ENCODE assay signal across 14 mouse cellular contexts in the genomic region with DNA sequence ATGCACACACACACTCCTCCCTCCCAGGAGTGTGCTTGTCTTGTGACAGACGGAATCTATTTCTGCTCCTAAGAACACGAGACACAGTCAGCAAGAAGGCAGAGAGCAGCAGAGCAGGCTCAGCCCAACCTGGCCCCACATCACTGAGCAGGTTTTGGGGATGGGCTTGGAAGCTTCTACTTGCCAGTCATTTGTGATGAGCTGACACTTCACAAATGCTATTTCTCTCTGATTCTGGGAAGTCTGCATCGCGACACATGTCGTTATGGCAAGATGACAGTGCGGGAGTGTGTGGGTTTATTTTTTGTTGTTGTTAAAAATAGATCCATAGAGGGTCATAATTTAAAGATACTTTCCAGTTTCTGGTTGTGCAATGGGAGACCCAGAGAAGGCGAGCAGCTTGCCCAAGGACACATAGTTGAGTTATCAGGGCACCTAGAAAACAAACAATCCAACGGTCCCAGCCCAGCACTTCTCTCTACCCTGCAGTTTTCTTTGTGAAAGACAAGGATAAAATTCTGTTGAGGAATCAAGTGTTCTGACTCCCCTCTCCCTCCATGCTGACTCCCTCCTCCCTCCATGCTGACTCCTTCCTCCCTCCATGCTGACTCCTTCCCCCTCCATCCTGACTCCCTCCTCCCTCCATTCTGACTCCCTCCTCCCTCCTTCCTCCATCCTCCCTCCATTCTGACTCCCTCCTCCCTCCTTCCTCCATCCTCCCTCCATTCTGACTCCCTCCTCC. TPM values are rescaled to one million over a fixed set of nuclear protein-coding genes. Genes with fewer than 3 reads are reported as not detected.
DNase-seq lines count a peak whose midpoint lies in the region; ATAC-seq lines count a peak whose summit lies in the region.
"Had no signal": no experiment of that assay in that cellular context is flagged by ENCODE, and none has a peak within 500 bp of the region (broad histone marks: within the 10 kb centered on the region; RNA-seq: fewer than 3 reads in every experiment).

No protein-coding gene starts in this region.

- no peaks in the 10 kb centered on the region for H3K27me3 ChIP-seq in forebrain, embryonic 15.5 days
- H3K27me3 ChIP-seq in forebrain, embryonic 11.5 days (ENCODE audit: control insufficient read depth, insufficient read depth, low read length): no peaks in the 10 kb centered on the region
- H3K27me3 ChIP-seq: limb, embryonic 15.5 days; midbrain, embryonic 12.5 days had no signal

- peaks cover 6% of the 10 kb centered on the region for H3K4me1 ChIP-seq in forebrain, embryonic 15.5 days
- no peaks in the 10 kb centered on the region for H3K4me1 ChIP-seq in forebrain, embryonic 11.5 days (replicated peaks; ENCODE audit: control insufficient read depth, insufficient read depth, low read length)
- H3K4me1 ChIP-seq: heart, embryonic 10.5 days; limb, embryonic 15.5 days had no signal

- WGBS in forebrain, embryonic 15.5 days: 52% methylated on average over 8 of the region's 8 CpGs
- 86% methylated on average over 8 of the region's 8 CpGs for WGBS in forebrain, embryonic 11.5 days

- ATAC-seq in forebrain, embryonic 15.5 days (replicated peaks): peak; percentile 95
- no peak for ATAC-seq in forebrain, embryonic 11.5 days (replicated peaks; ENCODE audit: low FRiP score)

- peak overlapping the region; percentile 90 for H3K27ac ChIP-seq in forebrain, embryonic 15.5 days (replicated peaks)
- no peak overlapping the region for H3K27ac ChIP-seq in forebrain, embryonic 11.5 days (ENCODE audit: low read depth, low read length)
- H3K27ac ChIP-seq: heart, embryonic 10.5 days; limb, embryonic 15.5 days; midbrain, embryonic 12.5 days had no signal

- H3K9me3 ChIP-seq in forebrain, embryonic 15.5 days: no peaks in the 10 kb centered on the region
- no peaks in the 10 kb centered on the region for H3K9me3 ChIP-seq in forebrain, embryonic 11.5 days (ENCODE audit: control insufficient read depth, low read length)
- H3K9me3 ChIP-seq: heart, embryonic 10.5 days; limb, embryonic 15.5 days; midbrain, embryonic 12.5 days had no signal

- H3K36me3 ChIP-seq in forebrain, embryonic 15.5 days: no peaks in the 10 kb centered on the region
- no peaks in the 10 kb centered on the region for H3K36me3 ChIP-seq in forebrain, embryonic 11.5 days (ENCODE audit: control insufficient read depth, insufficient read depth, low read length)
- H3K36me3 ChIP-seq: heart, embryonic 10.5 days; limb, embryonic 15.5 days; midbrain, embryonic 12.5 days had no signal

- no peak overlapping the region for H3K9ac ChIP-seq in forebrain, embryonic 15.5 days (replicated peaks)
- H3K9ac ChIP-seq in forebrain, embryonic 11.5 days (ENCODE audit: low read length): no peak overlapping the region
- H3K9ac ChIP-seq: limb, embryonic 15.5 days; midbrain, embryonic 12.5 days had no signal

- no peak for DNase-seq in forebrain, embryonic 11.5 days (ENCODE audit: low spot score)
- peak; percentile 6 for DNase-seq in lung, postnatal 10 days
- no peak for DNase-seq in lung, postnatal 14 days
- DNase-seq in layer of hippocampus, adult 9-10 months (ENCODE audit: low spot score): peak; percentile 78
- peak; percentile 44 for DNase-seq in right cerebral cortex, postnatal 25 days
- no peak for DNase-seq in embryo, embryonic 11 days
- DNase-seq in liver: no peak
- DNase-seq: B cell, adult 2 months; cerebellum, adult 9-11 months; kidney, adult 18-20 months had no signal

- H3K4me2 ChIP-seq in forebrain, embryonic 15.5 days (replicated peaks): no peak overlapping the region
- no peak overlapping the region for H3K4me2 ChIP-seq in forebrain, embryonic 11.5 days (ENCODE audit: low read depth, low read length, severe bottlenecking)
- H3K4me2 ChIP-seq: limb, embryonic 15.5 days; midbrain, embryonic 12.5 days had no signal

- no peak overlapping the region for H3K4me3 ChIP-seq in forebrain, embryonic 15.5 days
- no peak overlapping the region for H3K4me3 ChIP-seq in forebrain, embryonic 11.5 days (ENCODE audit: low read depth, low read length)
- H3K4me3 ChIP-seq: heart, embryonic 10.5 days; limb, embryonic 15.5 days; midbrain, embryonic 12.5 days had no signal

RNA-seq across cellular contexts. Expression of gene Fam49a, which starts 41.0 kb away (rescaled TPM):
- polyA plus RNA-seq in forebrain, embryonic 15.5 days (2015; fragmentation: Nextera tagmentation; extraction: Ambion mirVana): 139 and 154 TPM in 2 replicates
- polyA plus RNA-seq in forebrain, embryonic 11.5 days (2014; fragmentation: Nextera tagmentation; extraction: Ambion mirVana): 10.7 and 12.9 TPM in 2 replicates

Comparison
In these comparisons a context has a peak if more than half of its experiments do, and no peak if none do; other contexts are left out.
1. DNase-seq: peak in lung, postnatal 10 days (single experiment), layer of hippocampus, adult 9-10 months (single experiment) and right cerebral cortex, postnatal 25 days (single experiment); none in forebrain, embryonic 11.5 days (single experiment), lung, postnatal 14 days (single experiment), embryo, embryonic 11 days (single experiment) and liver (single experiment).
2. RNA of gene Fam49a, which starts 41.0 kb away (polyA plus RNA-seq): 139 to 154 TPM in forebrain, embryonic 15.5 days; 10.7 to 12.9 TPM in forebrain, embryonic 11.5 days; every median in the first group is over 10 times any median in the second.